Mouse (Mus musculus) midbrain, embryonic 14.5 days (tissue): ENCODE results near the gene Gm20605. TPM values are rescaled to one million over a fixed set of nuclear protein-coding genes. Genes with fewer than 3 reads are reported as not detected.
"Not testable (repeated sequence)": the region's sequence is repeated elsewhere in the genome, so short reads cannot be mapped to it uniquely, and the experiment has no call there.

Experiments used
- ATAC-seq: fragments of 200-750 bp; cut with Nextera tagmentation; 2 replicates; pipeline ENCODE4 v1.8.0; 2017; ENCODE audit warnings: moderate number of reproducible peaks, moderate library complexity; ENCODE audit not compliant: low FRiP score, low TSS enrichment
- DNase-seq: peaks from one replicate; pipeline ENCODE4 v3.0.0-alpha.2; 2015
- H3K27ac ChIP-seq: fragments of 300-500 bp; sonication (generic); replicated peaks from 2 replicates; pipeline ENCODE4 v1.5.1; 2014; ENCODE audit warnings: mild to moderate bottlenecking, low read depth, low read length, moderate library complexity
- H3K27me3 ChIP-seq: fragments of 300-500 bp; sonication (generic); 2 replicates; pipeline ENCODE4 v1.6.1; 2014; ENCODE audit warnings: low read length, control low read depth, mixed read lengths; ENCODE audit not compliant: control insufficient read depth, insufficient read depth
- H3K36me3 ChIP-seq: fragments of 300-500 bp; sonication (generic); 2 replicates; pipeline ENCODE4 v1.6.1; 2014; ENCODE audit warnings: low read length, control low read depth; ENCODE audit not compliant: control insufficient read depth, insufficient read depth
- H3K4me1 ChIP-seq: fragments of 300-500 bp; sonication (generic); 2 replicates; pipeline ENCODE4 v1.6.1; 2014; ENCODE audit warnings: mild to moderate bottlenecking, antibody characterized with exemption, low read length, control low read depth; ENCODE audit not compliant: control insufficient read depth, insufficient read depth
- H3K4me2 ChIP-seq: fragments of 300-500 bp; sonication (generic); 2 replicates; pipeline ENCODE4 v1.6.1; 2014; ENCODE audit warnings: mild to moderate bottlenecking, low read length, moderate library complexity
- H3K4me3 ChIP-seq: fragments of 300-500 bp; sonication (generic); replicated peaks from 2 replicates; pipeline ENCODE4 v1.5.1; 2014; ENCODE audit warnings: low read depth, low read length
- H3K9ac ChIP-seq: fragments of 300-500 bp; sonication (generic); replicated peaks from 2 replicates; pipeline ENCODE4 v1.6.1; 2014; ENCODE audit warnings: mild to moderate bottlenecking, low read length, moderate library complexity
- H3K9me3 ChIP-seq: fragments of 300-500 bp; sonication (generic); 2 replicates; pipeline ENCODE4 v1.6.1; 2016; ENCODE audit warnings: low read length, control low read depth, mixed read lengths; ENCODE audit not compliant: control insufficient read depth
- whole genome bisulfite sequencing: fragments of 180-500 bp; shearing (Covaris S2); extraction: QIAGEN DNeasy Blood & Tissue Kit; methylation state at CpG from one replicate; pipeline ENCODE4 v1.1.7; 2014; 5-methylcytosine and 5-hydroxymethylcytosine counted together
- polyA plus RNA-seq: library from polyadenylated mRNA; unstranded; fragments of >200 nt; fragmentation: Nextera tagmentation; extraction: Ambion mirVana; gene quantifications from 2 replicates; pipeline ENCODE4 v1.2.1, GENCODE M21; 2014

Gene Gm20605
- polyA plus RNA-seq, 1 experiment from 2014 or later: 6.0 TPM

GRCm38 (mm10) chr5:137609292-137609691 is 19.7 kb upstream of the Gm20605 start:
- DNase-seq: no peak
- peaks cover 13% of the 10 kb centered on the region; the same call in 1 of the 2 replicates for H3K27me3 ChIP-seq
- H3K27ac ChIP-seq: no peak overlapping the region
- no peak for ATAC-seq
- no peak overlapping the region for H3K4me2 ChIP-seq
- no peaks in the 10 kb centered on the region for H3K36me3 ChIP-seq
- H3K4me1 ChIP-seq: peaks cover 19% of the 10 kb centered on the region; the same call in 1 of the 2 replicates
- H3K9ac ChIP-seq: no peak overlapping the region
- H3K4me3 ChIP-seq: no peak overlapping the region
- no peaks in the 10 kb centered on the region for H3K9me3 ChIP-seq
- 66% methylated on average over 3 of the region's 3 CpGs for WGBS

GRCm38 (mm10) chr5:137610056-137610455 is 18.9 kb upstream of the Gm20605 start:
- H3K36me3 ChIP-seq: no peaks in the 10 kb centered on the region
- H3K27me3 ChIP-seq: peaks cover 13% of the 10 kb centered on the region; the same call in 1 of the 2 replicates
- no peak overlapping the region for H3K4me3 ChIP-seq
- no peak overlapping the region for H3K27ac ChIP-seq
- DNase-seq: no peak
- no peak for ATAC-seq
- WGBS: 76% methylated on average over 4 of the region's 4 CpGs
- H3K9me3 ChIP-seq: no peaks in the 10 kb centered on the region
- H3K4me1 ChIP-seq: peaks cover 19% of the 10 kb centered on the region; the same call in 1 of the 2 replicates
- no peak overlapping the region for H3K4me2 ChIP-seq
- no peak overlapping the region for H3K9ac ChIP-seq

GRCm38 (mm10) chr5:137610548-137611244 is 18.3 kb upstream of the Gm20605 start:
- H3K27ac ChIP-seq: no peak overlapping the region; the same call in 1 of the 2 replicates
- H3K4me2 ChIP-seq: no peak overlapping the region
- no peaks in the 10 kb centered on the region for H3K9me3 ChIP-seq
- peak; percentile 12 for DNase-seq
- WGBS: 19% methylated on average over 12 of the region's 12 CpGs
- no peak overlapping the region for H3K9ac ChIP-seq
- no peaks in the 10 kb centered on the region for H3K36me3 ChIP-seq
- peaks cover 19% of the 10 kb centered on the region; the same call in 1 of the 2 replicates for H3K4me1 ChIP-seq
- H3K27me3 ChIP-seq: peaks cover 13% of the 10 kb centered on the region; the same call in 1 of the 2 replicates
- no peak overlapping the region for H3K4me3 ChIP-seq
- ATAC-seq: no peak

GRCm38 (mm10) chr5:137611245-137611602 is 17.8 kb upstream of the Gm20605 start:
- no peak for ATAC-seq
- Histone ChIP-seq H3K36me3 (no peaks in the 10 kb centered on the region), H3K4me1 (peaks cover 19% of the 10 kb centered on the region; the same call in 1 of the 2 replicates), H3K9me3 (no peaks in the 10 kb centered on the region), H3K27ac (no peak overlapping the region; the same call in 1 of the 2 replicates), H3K4me2 (no peak overlapping the region), H3K27me3 (peaks cover 13% of the 10 kb centered on the region; the same call in 1 of the 2 replicates), H3K9ac (no peak overlapping the region), H3K4me3 (no peak overlapping the region)
- no peak for DNase-seq
- 23% methylated on average over 6 of the region's 6 CpGs for WGBS

- WGBS: 66% methylated on average over 5 of the region's 5 CpGs
- Histone ChIP-seq H3K4me3 (no peak overlapping the region), H3K27ac (no peak overlapping the region), H3K4me2 (no peak overlapping the region), H3K9ac (no peak overlapping the region), H3K4me1 (peaks cover 16% of the 10 kb centered on the region; the same call in 1 of the 2 replicates), H3K27me3 (peaks cover 7% of the 10 kb centered on the region; the same call in 1 of the 2 replicates), H3K36me3 (no peaks in the 10 kb centered on the region), H3K9me3 (no peaks in the 10 kb centered on the region)
- no peak for DNase-seq
- ATAC-seq: no peak
These were observed 15.9 kb upstream of the Gm20605 start for GRCm38 (mm10) chr5:137613076-137613475.

GRCm38 (mm10) chr5:137613550-137613949 is 15.4 kb upstream of the Gm20605 start, which contains the start of gene Pcolce:
Gene Pcolce (minus strand): TSS chr5:137613784.
- Histone ChIP-seq H3K36me3 (no peaks in the 10 kb centered on the region), H3K4me3 (no peak within 1 kb of the TSS), H3K9ac (no peak within 1 kb of the TSS), H3K27me3 (peaks cover 6% of the 10 kb centered on the region; the same call in 1 of the 2 replicates), H3K9me3 (no peaks in the 10 kb centered on the region), H3K4me1 (peaks cover 12% of the 10 kb centered on the region; the same call in 1 of the 2 replicates), H3K4me2 (no peak within 1 kb of the TSS), H3K27ac (no peak within 1 kb of the TSS)
- 67% methylated on average over 11 of the region's 11 CpGs for WGBS
- no peak for DNase-seq
- no peak for ATAC-seq

GRCm38 (mm10) chr5:137614921-137615320 is 14.1 kb upstream of the Gm20605 start:
- not testable (repeated sequence) for H3K27me3 ChIP-seq
- H3K4me1 ChIP-seq: peaks cover 12% of the 10 kb centered on the region; the same call in 1 of the 2 replicates
- WGBS: 95% methylated on average over 2 of the region's 2 CpGs

GRCm38 (mm10) chr5:137615347-137615746 is 13.6 kb upstream of the Gm20605 start:
- ATAC-seq (no peak), DNase-seq (no peak)
- Histone ChIP-seq H3K4me2 (no peak overlapping the region), H3K36me3 (no peaks in the 10 kb centered on the region), H3K4me1 (peaks cover 12% of the 10 kb centered on the region; the same call in 1 of the 2 replicates), H3K4me3 (no peak overlapping the region), H3K27ac (no peak overlapping the region), H3K9me3 (no peaks in the 10 kb centered on the region), H3K27me3 (no peaks in the 10 kb centered on the region), H3K9ac (no peak overlapping the region)
- WGBS: 89% methylated on average over 7 of the region's 7 CpGs

More at GRCm38 (mm10) chr5:137614921-137615320, 14.1 kb upstream of the Gm20605 start:
- H3K9ac ChIP-seq, H3K27ac ChIP-seq, H3K36me3 ChIP-seq, H3K4me2 ChIP-seq, H3K9me3 ChIP-seq, DNase-seq, H3K4me3 ChIP-seq, ATAC-seq: not testable (repeated sequence)
